Mouse (Mus musculus): ENCODE measurements around the gene Lpin2. TPM values are rescaled to one million over a fixed set of nuclear protein-coding genes. Genes with fewer than 3 reads are reported as not detected.

Gene Lpin2
- polyA plus RNA-seq, 1 experiment, result 10.7 TPM

DNA sequence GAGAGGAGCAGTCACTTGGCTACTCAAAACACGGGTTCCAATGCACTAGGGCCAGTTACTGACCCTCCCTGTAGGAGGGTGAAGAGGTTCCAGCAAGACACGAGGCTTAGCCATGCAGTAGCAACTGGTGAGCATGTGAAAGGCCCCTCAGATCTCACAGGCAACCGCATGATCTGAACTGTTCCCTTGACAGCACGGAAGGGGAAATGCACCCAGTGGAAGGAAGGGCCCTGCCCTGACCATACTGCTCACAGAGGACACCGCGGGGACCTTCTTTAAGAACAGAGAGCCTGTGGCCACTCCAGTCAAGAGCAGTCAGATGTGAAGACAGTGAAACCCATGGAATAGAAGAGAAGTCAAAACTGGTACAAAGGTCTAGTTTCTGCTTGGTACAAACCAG, 80.8 kb downstream of the Lpin2 start:
- no peak for DNase-seq (ENCODE audit: low read depth)

DNA sequence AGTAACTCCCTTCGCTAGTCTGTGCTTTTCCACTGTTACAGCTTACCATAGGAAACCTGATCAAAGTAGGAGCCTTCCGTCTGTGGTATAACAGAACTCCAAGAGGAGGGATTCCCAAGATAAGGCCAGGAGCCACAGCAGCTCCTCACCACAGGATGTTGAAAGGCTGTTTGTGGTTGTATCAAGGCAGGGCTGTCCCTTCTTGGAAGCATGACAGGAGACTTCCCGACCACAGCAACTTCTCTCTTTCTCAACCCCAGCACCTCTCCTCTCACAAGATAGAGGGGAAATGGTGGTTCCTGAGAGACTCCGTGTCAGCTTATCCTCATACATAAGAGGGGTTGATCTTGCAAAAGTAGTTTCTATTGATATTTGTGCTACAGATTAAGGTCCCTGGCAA, 82.4 kb downstream of the Lpin2 start:
- DNase-seq (ENCODE audit: low read depth), result no peak

DNA sequence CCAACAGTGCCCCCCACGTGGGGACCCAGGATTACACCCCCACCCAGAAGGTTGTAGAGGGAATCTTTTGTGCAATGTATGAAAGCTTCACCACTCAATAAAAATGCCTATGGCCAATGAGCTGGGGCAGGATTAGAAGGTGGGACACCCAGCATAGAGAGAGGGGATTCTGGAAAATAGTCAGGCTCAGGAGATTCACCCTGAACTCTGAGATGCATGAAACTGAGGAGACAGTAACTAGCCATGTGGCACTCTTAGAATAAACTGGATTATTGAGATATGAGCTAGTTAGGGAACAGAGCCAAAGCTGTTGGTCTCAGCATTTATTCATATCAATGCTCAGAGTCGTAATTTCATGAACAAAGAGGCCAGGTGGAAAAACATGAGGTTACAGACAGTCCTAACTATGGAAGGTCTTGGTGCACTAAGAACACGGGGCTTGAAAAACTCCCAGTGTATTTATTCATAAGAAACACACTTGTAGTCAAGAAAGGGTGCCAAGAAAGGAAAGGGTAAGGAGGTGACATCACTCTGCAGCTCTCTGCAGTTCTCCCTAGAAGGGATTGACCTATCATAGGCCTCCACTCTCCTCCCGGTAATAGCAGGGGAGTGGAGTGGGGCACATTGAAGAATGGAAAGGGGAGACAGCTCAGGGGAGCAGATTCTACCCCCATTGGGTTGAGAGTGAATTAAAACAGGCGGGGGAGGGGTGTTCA, 83.1 kb downstream of the Lpin2 start:
- DNase-seq (ENCODE audit: low read depth), result no peak

DNA sequence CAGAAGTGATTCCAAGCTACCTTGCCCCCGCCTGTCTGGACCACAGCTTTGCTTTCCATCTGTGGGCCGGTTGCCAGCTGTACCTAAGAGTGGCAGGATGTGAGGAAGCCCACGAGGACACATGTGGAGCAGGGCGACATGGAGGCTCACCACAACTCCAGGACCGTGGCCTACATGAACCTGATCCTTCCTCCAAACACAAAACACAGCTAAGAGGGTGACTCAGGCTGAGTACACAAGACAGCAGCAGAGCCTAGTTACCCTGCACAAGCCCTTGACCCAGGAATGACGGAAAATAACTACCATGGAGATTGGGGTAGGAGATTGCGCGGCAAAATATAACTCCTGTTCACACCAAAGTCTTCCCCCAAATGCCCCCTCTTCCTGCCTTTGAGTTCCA, 85.0 kb downstream of the Lpin2 start:
- no peak for DNase-seq (ENCODE audit: low read depth)

DNA sequence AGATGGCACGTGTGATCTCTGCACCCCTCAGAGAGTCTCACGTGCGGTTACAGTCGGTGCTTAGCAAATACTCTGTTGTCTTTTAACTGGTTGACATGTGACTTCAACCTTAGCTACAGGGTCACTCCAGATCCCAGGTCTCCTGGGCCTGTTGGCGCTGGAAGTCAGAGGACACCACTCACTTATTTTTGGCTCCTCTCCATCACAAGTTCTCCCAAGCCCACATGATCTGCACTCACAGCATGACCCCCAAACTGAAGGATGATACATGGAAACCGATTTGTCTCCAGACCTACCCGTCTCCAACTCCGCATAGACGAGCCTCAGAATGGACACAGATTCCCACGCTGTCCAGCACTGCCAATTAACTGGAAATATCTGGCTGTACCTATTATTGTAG, 85.8 kb downstream of the Lpin2 start:
- no peak for DNase-seq (ENCODE audit: low read depth)

DNA sequence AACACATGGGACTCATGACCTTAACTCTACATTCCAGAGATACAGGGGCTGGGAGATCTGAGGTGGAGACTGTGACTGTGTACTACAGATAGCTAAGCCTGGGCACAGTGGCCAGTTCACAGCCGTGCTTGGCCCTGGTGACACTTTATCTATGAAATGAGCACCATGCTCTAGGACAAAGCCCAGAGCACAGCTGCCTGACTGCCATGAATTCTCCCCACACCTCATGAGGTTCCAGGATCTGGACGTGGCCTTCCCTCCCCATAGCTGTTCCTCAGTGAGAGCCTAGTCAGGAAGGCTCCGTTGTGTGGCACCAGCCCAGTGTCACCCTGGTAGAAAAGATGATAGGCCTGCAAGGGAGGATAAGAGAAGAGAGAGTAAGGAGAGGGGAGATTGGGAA, 86.2 kb downstream of the Lpin2 start:
- no peak for DNase-seq (ENCODE audit: low read depth)

DNA sequence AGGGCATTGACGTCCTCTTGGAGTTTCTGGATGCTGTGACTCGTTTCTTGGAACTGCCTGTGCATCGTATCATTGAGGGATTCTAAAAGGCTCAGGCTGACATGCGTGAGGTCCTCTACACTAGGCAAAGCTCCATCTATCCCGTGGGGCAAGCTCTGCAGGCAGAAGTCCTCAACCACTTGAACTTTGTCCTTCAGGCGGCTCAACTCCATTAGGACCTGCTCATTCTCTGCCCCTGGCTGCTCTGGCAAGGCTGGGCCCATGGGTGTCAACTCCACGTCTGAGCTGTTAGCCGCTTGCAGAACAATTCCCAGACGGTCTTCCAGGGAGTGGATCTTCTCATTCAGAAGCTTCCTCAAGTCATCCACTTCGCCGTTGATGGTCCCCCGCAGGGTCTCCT, 91.5 kb downstream of the Lpin2 start:
- no peak for DNase-seq (ENCODE audit: low read depth)

DNA sequence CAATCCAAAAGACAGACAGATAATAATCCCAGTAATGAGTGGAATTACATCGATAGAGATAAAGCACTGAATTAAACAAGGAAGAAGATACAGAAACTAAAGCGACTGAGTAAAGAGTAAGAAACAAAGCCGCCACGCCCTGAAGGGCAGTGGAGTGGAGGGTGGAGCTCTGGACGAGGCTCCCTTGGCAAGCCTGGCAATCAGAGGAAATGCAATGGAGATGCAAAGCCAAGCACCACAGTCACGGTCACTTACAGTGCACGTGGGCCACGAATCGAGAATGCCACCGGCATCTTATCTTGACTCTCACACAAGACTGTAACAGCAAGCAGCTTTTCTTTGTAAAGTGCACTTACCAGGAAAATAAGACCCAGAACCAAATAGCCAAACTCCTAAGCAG, 94.4 kb downstream of the Lpin2 start:
- no peak for DNase-seq (ENCODE audit: low read depth)

DNA sequence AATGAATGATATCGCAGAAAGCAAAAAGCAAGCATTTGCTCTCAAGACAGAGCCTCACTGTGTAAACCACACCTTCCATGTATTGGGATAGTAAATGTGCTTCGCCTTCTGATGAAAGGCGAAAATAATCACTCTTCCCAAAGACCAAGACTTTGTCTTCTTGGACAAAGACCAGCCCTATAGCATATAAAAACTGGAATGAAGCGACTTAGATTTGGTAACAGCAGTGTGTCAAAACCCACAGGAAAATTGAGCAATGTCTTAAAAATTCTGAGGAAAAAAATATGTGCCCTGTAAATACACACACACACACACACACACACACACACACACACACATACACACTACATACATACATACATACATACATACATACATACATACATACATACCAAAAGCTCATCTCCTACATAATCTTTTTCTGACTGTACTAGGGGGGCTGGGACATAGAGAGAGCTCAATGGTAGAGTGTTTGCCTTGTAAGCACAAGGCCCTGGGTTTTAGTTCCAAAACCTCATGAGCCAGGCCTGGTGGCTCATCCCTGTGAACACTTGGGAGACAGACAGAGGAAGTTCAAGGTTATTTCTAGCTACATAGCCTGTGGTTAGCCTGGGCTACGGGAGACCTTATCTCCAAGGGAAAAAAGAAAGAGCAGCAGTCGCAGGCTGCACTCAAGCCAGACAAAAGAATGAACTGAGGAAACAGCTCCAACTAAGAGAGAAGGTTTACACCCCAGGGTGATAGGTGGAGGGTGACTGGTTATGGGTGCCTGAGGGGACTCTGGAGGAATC, 95.5 kb downstream of the Lpin2 start:
- DNase-seq (ENCODE audit: low read depth), result no peak

DNA sequence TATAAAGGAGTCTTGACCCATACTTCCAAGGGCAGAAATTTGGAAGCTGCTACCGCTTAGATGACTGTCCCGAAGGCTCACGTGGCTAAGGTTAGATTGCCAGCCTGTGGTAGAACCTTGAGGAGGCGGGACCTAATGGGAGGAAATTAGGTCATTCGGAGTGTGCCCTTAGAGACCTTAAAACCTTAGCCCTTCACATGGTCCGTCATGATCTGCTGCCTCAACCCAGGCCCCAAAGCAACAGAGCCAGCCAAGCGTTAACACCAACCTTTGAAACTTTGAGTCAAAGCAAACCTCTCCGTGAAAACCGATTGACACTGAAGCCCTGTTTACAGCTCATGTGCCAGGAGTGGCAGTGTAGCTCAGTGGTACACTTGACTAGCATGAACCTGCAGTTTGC, 100.4 kb downstream of the Lpin2 start:
- DNase-seq (ENCODE audit: low read depth), result no peak

DNA sequence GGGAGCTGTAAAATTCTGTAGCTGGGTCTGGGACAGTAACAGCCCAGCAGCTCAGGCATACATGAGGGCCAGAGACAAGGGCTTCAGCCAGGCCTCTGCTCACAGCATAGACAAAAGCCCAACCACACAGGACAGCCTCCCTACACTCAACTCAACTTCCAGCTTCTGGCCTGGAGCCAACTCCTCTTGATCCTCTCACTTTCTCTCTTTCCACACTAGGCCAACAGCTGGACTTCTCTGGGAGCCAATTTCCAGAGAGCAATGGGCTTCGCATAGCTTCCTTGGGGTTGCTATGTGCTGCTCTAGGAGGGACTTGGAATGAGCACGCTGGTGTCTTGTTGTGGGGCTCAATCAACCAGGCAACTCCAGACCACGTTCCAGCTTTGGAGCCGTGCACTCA, 100.9 kb downstream of the Lpin2 start:
- no peak for DNase-seq (ENCODE audit: low read depth)

DNA sequence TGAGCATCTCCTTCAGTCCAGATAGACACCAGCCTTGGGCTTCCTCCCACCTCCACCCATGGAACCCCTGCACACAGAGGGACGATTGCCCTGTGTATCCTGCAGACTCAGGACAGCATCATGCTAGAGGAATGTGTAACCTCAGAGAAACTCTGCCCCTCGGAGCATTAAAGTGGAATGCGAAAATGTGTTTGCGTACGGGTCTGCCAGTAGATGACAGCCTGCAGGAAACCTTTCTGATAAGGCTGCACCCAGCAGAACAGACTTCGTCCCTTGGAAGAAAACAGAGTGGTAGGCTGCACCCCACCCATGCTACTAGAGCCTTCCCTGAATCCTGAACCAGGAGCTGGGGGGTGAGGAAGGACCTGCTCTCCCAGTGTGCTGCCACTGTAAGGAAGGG, 102.5 kb downstream of the Lpin2 start:
- no peak for DNase-seq (ENCODE audit: low read depth)

DNA sequence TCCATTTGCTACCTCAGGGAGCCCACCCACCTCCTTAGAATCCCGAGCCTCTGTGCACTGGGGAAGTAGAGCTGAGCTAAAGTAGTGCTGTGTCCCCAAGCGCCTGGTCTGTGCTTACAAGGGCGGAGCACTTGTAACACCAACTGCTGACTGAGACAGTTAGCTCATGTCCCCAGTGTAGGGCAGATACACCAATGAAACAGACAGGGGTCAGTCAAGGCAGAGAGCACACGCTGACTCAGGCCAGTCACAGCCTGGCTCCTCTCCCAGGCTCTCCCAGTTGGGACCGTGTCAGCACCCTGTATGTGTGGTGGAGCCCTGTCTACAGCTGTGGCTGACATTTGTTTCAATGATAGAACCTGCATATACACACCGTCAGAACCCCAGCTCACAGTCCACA, 103.6 kb downstream of the Lpin2 start:
- no peak for DNase-seq (ENCODE audit: low read depth)

DNA sequence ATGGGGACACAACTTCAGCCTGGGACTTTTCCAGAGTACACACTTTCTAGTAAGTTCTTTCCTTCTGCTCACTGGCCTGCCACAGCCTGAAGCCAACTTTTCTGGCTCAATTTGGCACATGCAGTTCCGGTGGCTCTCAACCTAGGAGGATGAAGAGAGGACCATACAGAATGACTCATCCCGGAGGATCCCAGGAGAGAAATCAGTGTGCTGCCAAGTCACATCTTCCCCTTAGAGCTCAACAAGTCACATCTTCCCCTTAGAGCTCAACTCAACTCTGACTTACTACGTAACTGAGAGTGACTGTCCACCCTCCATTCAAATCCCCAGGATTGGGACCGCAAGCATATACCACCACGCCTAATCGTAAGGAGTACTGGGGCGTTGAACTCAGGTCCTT, 105.2 kb downstream of the Lpin2 start:
- no peak for DNase-seq (ENCODE audit: low read depth)

DNA sequence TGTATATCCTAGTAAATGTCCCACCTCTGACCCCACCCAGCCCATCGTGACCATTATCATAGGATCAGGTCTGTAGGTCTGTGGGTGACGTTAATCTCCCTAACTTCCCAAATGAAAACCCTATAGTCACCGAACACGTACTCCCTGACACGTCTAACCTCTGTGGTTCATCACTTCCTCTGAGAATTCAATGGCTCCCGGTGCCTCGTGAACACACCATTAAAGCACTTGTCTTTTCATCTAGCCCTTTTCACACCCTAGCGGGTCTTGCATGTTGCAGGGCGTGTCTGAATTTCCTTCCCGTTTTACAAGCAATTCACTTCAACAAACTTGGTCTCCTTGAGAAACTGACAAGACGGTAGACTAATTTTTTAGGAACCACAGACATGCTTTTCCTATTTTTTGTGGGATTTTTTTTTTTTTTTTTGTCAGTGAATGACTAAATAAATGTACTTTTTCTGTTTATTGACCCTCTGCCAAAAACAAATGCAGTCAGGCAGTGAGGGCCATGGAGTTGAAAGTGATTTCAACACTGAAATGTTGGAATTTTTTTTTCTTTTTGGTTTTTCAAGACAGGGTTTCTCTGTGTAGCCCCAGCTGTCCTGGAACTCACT, 105.9 kb downstream of the Lpin2 start:
- no peak for DNase-seq (ENCODE audit: low read depth)

DNA sequence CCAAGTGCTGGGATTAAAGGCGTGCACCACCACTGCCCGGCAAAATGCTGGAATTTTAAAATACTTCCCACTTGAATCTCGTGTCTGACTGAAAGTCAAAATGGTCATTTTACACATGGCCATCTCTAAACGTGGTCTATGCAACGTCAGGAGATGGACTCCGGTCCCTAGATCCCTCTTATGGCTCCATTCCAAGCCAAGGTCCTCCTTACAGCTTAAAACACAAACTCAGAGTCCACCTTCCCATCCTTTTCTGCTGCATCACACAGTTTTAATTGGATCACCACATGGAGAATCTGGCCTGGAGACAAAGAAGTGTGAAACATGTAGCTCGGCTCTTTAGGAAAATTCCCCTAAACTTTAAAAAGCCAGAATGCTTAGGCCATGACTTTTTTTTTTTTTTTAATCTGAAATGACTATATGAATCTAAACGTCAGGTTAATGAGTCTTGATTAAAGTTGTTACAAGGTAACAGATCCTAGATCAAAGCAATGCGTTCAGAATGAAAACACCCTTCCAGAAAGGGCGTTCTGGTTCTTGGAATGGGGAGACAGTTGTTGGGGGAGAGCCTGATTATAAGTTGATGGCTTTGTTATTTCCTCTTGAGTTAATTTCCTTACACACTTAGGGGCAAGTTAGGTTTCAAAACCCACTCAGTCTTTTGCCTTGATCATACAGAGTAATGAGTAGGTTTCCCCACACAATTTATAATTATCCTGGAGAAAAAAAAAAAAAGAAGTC, 106.6 kb downstream of the Lpin2 start:
- DNase-seq (ENCODE audit: low read depth), result no peak

DNA sequence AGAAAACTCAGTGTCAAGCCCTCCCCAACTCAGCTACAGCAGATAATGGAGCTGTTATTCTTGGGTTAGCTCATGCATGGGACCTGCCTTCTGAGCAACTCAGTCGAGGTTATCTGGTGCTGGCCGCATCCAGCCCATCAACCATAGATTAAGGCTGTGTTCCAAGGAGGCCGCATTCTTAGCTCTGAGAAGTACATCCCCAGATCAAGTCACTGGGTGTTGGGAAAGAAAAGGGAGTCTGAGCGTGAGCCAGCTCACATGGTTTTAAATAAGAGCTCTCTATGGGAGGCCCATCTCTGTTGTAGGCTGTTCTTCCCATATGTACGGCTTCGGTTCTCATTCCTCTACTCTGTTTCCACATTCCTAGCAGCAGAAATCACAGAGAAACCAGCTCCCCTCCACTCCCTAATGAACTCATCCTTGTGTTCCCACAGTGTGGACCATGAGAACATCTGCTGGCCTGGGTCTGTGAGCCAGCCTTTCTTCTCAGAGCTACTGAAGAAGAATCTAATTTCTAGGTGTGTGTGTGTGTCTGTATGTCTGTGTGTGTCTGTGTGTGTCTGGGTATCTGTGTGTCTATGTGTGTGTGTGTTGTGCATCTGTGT, 107.3 kb downstream of the Lpin2 start:
- DNase-seq (ENCODE audit: low read depth), result no peak

DNA sequence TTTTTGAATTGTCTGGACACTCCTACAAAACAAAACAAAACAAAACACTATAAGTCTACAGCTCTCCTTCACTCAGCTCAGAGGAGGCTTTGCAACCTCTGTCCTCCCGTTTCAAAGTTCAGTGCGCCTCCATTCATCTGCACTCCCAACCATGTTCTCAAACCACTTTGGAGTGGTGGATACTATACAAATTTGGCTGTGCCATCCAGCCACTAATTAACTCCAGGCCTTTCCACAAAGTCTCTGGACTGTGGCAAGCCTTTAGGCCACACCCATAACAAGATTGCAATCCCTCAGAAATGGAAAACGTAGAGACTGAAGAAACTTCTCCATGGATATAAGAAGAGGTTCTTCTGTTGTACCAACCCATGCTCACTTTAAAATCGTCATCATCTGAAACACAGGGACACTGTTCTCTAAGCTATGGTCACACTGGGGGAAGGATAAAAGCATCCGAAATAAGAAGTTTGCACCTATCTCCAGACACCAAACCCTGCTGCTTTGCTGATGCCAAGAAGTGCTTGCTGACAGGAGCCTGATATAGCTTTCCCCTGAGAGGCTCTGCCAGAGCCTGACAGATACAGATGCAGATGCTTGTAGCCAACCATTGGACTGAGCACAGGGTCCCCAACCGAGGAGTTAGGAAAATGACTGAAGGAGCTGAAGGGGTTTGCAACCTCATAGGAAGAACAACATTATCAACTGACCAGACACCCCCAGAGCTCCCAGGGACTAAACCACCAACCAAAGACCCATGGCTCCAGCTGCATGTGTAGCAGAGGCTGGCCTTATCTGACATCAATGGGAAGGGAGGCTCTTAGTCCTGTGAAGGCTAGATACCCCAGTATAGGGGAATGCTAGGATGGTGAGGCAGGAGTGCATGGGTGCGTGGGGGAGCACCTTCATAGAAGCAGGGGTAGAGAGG, 108.4 kb downstream of the Lpin2 start:
- DNase-seq (ENCODE audit: low read depth), result no peak

DNA sequence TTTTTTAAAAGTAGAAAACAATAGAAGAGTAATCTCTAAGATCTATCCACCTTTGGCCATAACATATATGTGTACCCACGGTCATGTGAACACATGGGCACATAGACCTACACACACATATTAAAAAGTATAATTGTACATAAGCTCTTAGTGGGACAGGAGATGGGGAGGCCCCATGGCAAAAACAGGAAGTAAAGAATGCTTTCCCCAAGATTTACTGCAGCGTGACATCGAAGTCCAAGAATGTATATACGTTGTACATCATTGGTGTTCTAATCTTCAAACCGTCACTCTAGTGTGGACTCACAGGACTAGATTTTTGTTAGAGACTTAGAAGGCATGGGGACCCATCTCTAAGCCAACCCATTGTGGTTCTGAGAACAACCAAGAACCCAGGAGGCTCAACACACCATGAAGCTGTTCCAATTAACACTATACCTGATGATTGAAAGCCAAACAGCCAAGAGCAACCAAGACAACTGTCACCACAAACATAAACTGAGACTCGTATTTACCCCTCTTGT, 109.6 kb downstream of the Lpin2 start:
- no peak for DNase-seq (ENCODE audit: low read depth)

DNA sequence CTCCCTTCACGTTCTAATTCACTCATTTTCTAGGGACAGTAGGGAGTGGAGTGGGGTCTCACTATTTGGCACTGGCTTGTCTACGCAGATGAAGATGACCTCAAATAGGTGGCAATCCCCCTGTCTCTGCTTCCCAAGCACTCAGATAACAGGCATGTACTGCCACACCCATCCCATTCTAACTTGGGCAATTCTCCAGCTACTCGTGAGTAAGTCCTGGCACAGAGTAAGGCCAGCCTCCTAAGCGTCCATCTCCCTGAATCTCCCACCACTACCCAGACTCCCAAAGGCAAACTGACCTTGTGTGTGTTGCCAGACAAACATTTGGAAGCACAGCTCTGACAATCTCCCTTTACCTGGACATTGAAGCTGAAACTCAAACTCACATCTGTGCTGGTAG, 110.5 kb downstream of the Lpin2 start:
- DNase-seq (ENCODE audit: low read depth), result no peak

DNA sequence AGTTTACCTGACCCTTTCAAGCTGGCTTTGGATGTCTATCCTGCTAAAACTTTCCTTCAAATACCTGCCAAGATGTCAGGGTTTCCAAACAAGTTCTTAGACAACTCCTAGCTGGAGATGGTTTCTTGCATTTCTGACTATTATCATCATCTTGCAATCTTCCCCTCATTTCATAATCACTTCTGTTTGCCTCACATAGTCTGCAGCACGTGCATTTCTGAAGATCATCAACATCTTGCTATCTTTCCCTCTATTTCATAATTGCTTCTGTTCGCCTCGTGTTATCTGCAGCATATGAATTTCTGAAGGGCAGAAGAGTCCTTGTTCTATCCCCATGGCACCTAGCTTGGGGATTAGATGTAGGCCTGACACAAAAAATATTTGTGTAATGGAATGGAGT, 112.2 kb downstream of the Lpin2 start:
- no peak for DNase-seq (ENCODE audit: low read depth)
